Mouse (Mus musculus) kidney, adult 2 months (tissue): Measurements from ENCODE around the gene Nle1.

Experiments
- CTCF ChIP-seq: fragments of 200-500 bp; conservative IDR thresholded peaks from 2 replicates; pipeline ENCODE4 v1.5.1; 2011; ENCODE audit warnings: low read depth, mild to moderate bottlenecking, control low read depth, low read length, moderate library complexity, mixed read lengths; ENCODE audit not compliant: insufficient read depth, insufficient read length
- POLR2A ChIP-seq: fragments of 200-500 bp; IDR thresholded peaks from one replicate; pipeline ENCODE4 v1.6.1; 2011; ENCODE audit warnings: low read depth, low read length, control low read depth

DNA sequence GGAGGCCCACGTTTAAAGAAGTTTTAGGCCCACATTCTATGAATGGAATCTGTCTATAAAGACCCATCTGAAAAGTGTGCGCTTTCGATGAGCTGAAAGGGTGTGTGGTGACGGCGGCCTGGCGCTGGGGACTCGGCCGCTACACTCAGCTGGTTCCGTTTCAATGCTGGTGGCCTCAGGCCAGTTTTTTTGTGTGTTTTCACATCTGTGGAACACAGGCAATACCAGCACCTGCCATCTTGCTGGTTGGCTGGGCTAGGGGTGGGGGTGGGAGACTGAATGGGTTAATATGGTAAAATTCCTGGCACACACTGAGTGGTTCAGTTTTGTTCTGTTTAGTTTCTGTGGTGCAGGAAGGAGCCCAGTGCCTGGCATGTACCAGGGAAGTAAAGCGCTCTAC, 52.2 kb downstream of the Nle1 start:
- TF ChIP-seq POLR2A: no peak
- no peak for TF ChIP-seq CTCF
